Mouse (Mus musculus): ENCODE data around the gene Clec4e.
"Not testable (repeated sequence)": the region's sequence is repeated elsewhere in the genome, so short reads cannot be mapped to it uniquely, and the experiment has no call there.

DNA sequence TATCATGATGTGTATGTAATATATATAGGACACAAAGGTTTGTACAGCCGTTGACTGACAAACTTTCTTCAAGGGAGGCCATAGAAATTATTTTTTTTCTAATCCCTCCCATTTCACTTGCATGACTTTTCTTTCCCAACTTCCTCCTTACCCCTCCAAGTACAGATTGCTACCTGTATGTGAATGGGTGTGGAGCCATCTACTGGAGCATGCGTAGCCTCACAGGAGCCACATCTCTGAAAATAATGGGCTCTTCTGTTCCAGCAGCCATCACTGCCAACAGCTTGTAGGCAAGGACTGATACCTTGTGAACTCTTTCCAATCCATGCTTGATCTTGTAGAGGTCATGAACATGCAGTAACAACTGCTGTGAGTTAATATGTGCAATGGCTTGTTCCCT lies 40.8 kb downstream of the Clec4e start:
- not testable (repeated sequence) for TF ChIP-seq EP300 (IDR thresholded peaks at IDR 0.05; ENCODE audit: insufficient read depth, low read depth, low read length); CTCF (IDR thresholded peaks at IDR 0.05); POLR2A (IDR thresholded peaks at IDR 0.05; ENCODE audit: insufficient read depth, low read depth, low read length)

All from heart, adult 2 months (tissue).